Mouse (Mus musculus): ENCODE results near the gene Plekho1.
"Not testable (repeated sequence)": the region's sequence is repeated elsewhere in the genome, so short reads cannot be mapped to it uniquely, and the experiment has no call there.

Gene Plekho1

DNA sequence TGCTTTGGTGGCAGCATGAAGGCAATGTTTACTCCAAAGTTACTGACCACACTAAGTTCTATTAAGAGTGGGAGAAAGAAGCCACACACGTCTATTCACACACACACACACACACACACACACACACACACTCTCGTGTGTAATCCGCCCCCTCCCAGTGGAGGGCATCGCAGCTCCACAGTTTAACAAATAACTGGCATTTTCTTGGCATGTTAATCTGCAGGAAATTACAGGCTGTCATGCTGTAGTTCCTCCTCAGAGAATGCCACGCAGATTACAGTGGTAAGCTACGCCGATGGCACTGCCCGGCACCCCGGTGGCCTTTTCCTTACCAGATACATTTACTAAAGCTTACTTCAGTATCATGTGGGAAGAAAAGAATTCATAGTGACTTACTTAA, 17.5 kb downstream of the Plekho1 start:
- DNase-seq = no peak

DNA sequence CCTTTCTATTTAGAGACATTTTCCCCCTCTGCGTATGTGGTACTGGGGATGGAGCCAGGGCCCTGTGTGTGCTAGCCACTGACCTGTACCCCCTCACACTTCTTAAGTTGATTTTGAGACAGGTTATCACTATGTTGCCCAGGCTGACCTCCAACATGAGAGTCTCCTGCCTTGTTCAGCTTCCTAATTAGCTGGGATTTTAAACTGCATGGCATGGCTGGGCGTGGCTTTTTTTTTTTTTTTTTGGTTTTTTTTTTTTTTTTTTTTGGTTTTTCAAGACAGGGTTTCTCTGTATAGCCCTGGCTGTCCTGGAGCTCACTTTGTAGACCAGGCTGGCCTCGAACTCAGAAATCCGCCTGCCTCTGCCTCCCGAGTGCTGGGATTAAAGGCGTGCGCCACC, 18.2 kb downstream of the Plekho1 start:
- not testable (repeated sequence) for DNase-seq

- no peak for DNase-seq
Measured at GRCm38 (mm10) chr3:95977079-95977478, 18.7 kb downstream of the Plekho1 start.

DNA sequence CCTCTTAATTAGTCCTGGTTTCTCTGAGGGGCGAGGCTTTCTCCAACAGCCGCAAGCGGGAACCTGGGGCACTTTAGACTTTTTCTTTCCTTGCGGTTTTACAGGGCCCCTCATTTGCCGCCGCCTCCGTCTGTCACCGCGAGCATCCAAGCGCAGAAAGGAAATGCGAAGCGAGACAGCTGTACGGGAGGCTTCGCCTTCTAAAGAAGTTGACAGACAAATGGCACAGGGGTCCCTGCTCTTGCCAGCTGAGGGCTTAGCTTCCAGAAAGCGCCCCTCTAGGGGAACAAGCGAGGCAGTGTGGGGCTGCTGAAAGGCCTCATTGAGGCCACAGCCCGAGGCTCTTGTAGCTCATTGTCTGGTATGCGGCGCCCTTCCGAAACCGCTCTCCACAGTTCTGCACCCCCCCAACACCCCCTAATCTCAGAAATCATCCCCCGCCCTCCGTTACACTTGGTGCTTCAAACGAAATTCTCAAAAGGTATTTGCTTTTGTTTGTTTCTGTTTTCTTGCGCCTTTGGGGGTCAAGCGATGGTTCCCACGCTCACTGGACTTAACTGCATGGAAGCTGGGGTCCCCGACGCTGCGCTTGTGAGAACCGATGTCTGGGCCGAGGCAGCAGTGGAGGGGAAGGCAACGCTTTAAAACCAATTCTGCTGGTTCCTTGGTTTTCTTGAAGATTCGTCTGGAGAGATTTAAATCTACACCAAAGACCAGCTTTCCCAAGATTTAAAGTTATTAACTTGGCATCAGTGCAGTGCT, 22.7 kb downstream of the Plekho1 start:
- DNase-seq = no peak

GRCm38 (mm10) chr3:95972251-95972872, 23.4 kb downstream of the Plekho1 start:
- no peak for DNase-seq

GRCm38 (mm10) chr3:95970661-95971060, 25.1 kb downstream of the Plekho1 start:
- not testable (repeated sequence) for DNase-seq

DNA sequence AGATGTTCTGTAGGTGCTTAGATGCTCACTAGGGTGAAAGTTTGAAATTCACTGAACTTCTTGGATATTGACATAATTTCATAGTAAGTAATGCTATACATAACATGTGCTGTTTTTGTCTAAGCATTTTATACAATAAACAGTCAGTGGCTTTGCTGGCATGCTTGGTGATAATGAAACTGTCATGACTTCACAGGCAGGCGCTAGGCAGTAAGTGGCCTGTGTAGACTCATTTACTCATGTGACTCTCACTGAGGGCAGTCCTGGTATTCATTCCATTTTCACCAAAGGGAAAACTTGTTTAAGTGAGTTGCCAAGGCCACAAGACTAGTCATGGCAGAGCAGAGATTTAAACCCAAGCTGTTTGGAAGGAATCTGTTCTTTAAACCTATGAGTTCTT, 26.5 kb downstream of the Plekho1 start:
- no peak for DNase-seq

DNA sequence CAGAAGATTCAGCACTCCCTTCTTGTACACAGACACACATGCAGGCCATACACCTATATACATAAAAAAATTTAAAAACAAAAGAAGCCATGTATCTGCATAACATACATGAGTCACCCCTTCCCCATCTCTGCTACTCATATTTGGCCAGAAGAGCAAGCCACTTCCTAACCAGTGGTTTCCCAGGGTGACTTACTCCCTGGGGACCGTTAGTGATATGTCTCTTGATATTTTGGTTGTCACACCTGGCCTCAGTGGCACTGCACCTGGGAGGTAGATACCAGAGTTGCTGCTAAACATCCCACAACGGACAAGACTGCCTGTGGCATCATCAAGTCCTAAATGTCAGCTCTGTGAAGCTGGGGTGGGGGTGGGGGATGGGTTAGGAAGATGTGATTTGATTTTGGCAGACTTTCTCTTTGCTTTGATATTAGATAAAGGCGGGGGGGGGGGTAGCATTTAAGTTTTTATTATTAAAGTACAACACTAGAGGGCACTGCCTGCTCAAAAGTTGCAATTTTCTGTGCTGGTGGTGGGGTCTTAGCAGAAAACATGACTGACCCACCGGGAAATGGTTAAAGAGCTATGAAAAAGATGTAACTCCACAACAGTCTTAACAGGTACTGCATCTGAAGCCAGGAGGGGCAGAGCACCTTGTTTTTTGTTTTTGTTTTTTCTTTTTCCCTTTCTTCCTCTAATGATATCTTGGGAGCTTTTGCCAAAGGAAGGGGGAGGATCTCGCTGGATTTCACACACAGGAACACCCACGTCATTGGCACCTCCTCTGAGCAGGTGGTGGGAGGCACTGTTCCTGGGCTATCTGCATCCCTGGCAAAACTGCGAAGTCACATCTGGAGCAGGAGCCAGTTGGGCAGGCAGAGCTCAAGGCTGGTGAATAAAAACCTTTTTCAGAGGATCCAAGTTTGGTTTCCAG, 30.0 kb downstream of the Plekho1 start:
- DNase-seq = no peak

GRCm38 (mm10) chr3:95963681-95964080, 32.1 kb downstream of the Plekho1 start:
- peak; percentile 29 for DNase-seq

DNA sequence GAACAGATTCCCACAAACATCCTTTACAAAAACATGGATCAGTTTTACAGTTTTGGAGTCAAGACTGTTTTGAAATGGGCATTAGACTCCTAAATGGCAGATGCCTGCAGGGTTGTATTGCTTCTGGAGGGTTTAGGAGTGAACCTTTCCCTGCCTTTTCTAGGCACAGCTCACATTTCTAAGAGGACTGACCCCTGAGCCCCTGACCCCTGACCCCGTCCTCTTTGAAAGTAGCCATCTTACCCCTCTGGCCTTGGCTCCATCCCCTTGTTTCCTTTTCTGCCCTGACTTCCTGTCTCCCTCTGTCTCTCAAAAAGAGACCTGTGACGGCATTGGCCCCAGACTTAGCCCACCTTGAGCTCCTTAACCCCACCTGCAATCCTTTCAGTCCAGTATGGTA, 32.6 kb downstream of the Plekho1 start:
- no peak for DNase-seq

DNA sequence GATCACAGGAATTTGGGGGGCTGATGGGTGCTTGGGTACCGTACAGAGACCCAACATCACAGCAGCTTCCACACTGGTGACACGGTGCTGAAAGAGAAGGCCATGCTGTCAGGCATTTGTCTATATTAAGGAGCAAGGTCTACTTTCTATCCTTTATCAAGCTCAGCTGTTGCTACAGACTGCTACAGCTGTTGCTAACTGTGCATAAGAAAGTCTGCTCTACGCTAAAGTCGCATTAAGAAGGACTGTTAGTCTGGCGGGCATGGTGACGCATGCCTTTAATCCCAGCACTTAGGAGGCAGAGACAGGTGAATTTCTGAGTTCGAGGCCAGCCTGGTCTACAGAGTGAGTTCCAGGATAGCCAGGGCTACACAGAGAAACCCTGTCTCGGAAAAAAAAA, 33.6 kb downstream of the Plekho1 start:
- DNase-seq = not testable (repeated sequence)

- no peak for DNase-seq
Measured at GRCm38 (mm10) chr3:95959807-95960206, 36.0 kb downstream of the Plekho1 start.

DNA sequence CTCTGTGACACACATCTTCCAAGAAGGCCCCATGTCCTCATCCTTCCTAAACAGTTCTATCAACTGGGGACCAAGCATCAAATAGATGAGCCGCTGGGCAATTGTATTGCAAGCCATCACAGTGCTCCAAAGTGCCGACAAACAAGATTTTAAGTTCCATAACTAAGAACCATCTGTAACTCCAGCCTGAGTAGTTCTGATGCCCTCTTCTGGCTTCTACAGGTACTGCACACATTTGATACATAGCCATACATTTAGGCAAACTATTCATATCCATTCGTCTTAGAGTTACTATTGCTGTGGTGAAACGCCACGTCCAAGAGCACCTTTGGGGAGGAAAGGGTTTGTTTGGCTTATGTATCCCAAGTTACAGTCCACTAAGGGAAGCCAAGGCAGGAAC, 36.7 kb downstream of the Plekho1 start:
- no peak for DNase-seq

DNA sequence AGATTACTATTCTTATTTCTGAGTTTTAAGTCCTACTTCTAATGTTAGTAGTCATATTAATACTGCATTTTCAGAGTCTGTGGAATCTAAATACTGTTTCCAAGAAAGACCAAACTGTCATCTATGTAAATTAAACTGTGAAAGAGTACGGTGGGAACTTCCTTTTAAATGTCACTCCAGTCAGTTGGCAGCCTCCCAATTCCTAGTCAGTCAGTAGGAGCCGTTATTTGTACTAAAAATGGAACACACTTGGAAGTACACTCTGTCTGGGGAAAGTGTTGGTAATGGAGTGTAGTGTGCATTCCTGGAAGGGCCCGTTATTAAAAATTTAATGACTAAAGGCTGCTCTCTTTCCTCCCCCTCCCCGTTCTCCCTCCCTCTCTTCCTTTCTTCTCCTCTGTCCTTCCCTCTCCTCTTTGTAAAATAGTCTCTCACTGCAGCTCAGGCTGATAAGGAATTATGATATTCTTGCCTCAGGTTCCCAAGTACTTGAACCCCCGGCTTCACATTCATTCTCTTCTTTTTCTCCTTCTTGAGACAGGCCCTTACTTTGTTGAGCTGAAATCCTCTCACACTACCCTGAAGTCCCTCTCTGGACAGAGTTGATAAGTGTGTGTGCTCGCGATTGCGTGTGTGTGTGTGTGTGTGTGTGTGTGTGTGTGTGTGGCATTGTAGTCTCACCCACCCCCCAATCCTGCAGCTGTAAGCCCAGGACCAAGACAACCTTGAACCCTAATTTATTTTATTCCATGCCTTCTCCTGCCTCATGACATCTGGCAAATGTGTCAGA, 38.2 kb downstream of the Plekho1 start:
- DNase-seq = no peak

GRCm38 (mm10) chr3:95955318-95955717, 40.5 kb downstream of the Plekho1 start:
- no peak for DNase-seq

DNA sequence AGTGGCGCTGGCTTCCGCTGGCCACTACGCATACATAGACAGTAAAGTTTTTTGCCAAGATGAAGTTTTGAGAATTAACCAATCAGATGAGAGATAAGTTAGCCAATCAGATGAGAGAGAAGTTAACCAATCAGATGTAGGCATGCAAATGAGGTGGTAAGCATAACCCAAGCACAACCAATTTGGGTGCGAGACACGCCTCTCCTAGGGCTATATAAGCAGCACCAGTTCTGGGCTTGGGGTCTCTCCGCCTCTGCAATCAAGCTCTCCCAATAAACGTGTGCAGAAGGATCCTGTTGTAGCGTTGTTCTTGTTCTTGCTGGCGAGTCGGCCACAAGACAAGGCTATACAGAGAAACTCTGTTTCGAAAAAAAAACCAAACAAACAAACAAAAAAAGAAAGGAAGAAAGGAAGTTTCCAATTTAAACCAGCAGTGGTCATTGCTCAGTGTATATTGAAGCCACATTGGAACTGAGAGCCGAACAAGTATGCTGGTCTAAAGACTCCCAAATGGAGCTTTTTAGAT, 41.1 kb downstream of the Plekho1 start:
- DNase-seq = not testable (repeated sequence)

- no peak for DNase-seq
Measured at GRCm38 (mm10) chr3:95953522-95953921, 42.3 kb downstream of the Plekho1 start.

DNA sequence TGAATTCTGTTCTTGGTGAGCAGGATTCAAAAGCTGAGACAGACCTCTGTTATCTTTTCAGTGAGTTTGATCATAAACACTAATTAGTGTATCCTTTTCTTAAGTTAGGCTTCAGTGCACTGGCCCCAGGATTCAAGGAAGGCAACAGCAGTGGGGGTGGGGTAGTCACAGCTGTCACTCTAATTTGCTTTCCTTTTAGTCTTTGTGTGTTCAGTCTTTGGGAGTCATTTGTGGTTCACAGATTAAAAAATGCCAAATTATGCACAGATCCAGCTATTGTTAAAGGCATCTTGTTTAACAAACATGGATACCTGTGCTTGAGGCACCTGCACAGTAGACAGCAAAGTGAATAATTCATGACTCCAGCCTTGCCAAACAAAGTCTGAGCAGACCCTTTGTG, 42.8 kb downstream of the Plekho1 start:
- no peak for DNase-seq

DNA sequence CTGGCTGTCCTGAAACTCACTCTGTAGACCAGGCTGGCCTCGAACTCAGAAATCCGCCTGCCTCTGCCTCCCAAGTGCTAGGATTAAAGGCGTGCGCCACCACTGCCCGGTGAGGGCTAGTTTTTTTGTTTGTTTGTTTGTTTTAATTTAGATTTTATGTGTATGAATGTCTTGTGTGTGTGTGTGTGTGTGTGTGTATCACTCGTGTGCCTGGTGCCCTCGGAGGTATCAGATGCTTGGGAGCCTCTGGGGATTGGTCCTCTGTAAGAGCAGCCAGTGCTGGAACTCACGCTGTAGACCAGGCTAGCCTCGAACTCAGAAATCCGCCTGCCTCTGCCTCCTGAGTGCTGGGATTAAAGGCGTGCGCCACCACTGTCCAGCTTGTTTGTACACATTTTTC, 44.2 kb downstream of the Plekho1 start:
- DNase-seq = not testable (repeated sequence)

DNA sequence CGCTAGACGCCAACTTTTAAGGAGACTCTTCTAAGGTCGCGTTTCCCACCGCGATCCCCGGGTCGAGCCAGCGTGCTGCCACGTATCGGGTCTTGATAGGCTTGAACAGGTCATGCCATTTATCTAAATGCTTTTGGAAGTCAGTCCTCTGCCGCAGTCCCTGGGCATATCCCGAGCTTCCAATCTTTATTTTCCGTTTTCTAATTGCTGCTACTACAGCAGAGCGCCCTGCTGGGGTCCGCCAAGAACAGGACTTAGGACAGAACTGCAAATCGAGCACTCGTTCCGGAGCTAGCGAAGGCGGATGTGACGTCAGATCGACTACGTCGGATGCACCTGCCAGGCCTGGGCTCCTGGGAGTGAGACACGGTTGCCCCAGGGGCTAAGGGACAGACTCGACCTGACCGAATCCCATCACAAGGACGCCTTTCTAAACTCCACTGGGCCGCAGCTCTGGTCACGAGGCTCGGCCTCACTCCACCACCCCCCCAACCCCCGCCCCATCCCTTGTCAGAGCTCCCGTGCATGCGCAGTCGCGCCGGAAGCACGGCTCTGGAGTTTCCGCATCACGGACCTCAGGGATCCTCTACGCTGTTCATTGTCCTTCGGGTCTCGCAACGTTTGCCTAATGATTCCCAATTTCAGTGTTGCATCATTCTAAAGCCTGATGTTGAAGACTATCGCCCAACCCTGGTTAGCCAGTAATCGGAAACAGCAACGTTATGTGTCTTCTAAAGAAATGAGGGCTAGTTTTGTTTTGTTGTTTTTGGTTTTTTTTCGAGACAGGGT, 44.8 kb downstream of the Plekho1 start:
- DNase-seq = peak; percentile 90

GRCm38 (mm10) chr3:95948325-95948724, 47.5 kb downstream of the Plekho1 start:
- DNase-seq = no peak
